ENCODE assay signal across 9 mouse cellular contexts in the genomic region with DNA sequence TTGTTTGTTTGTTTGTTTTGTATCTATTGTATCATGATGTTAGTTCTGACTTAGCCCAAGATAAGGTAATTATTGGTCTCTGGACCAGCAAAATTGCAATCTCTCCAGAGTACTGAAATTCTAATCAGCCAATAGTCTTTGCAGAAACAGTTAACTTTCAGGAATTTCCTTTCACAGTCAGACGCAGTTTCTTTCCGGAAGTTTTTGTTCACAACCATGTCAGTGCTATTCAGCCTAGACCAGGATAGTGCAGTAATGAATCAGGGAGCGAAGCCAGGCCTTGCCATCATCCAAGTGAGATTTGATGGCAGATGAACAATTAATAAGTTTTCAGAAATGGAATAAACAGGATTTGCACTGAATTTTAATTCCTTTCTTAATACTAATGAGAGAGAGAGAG. TPM values are rescaled to one million over a fixed set of nuclear protein-coding genes. Genes with fewer than 3 reads are reported as not detected.
DNase-seq lines count a peak whose midpoint lies in the region; ATAC-seq and TF ChIP-seq lines count a peak whose summit lies in the region.
"Had no signal": no experiment of that assay in that cellular context is flagged by ENCODE, and none has a peak within 500 bp of the region (broad histone marks: within the 10 kb centered on the region; RNA-seq: fewer than 3 reads in every experiment).

No protein-coding gene starts in this region.

- no peak for TF ChIP-seq POLR2A in thymus, adult 2 months (IDR thresholded peaks at IDR 0.05; ENCODE audit: control insufficient read depth, extremely low read depth, insufficient read depth, low read length, poor library complexity)
- no peak for TF ChIP-seq POLR2A in limb, embryonic 14.5 days (IDR thresholded peaks at IDR 0.05; ENCODE audit: borderline replicate concordance, extremely low read depth, insufficient read depth, insufficient read length)

- no peaks in the 10 kb centered on the region for H3K27me3 ChIP-seq in thymus, adult 2 months (ENCODE audit: control insufficient read depth, insufficient read depth, low read length)
- H3K27me3 ChIP-seq in heart, embryonic 12.5 days (replicated peaks) = no peaks in the 10 kb centered on the region
- no peaks in the 10 kb centered on the region for H3K27me3 ChIP-seq in limb, embryonic 14.5 days (ENCODE audit: control insufficient read depth, insufficient read depth, low read length)

- H3K27ac ChIP-seq in thymus, adult 2 months (ENCODE audit: control insufficient read depth, insufficient read depth, low read length) = no peak overlapping the region
- no peak overlapping the region for H3K27ac ChIP-seq in heart, embryonic 12.5 days (ENCODE audit: poor library complexity, severe bottlenecking)
- peak overlapping the region; percentile 91; the same call in 1 of the 2 replicates for H3K27ac ChIP-seq in limb, embryonic 14.5 days (replicated peaks; ENCODE audit: low read depth, low read length)

- H3K9ac ChIP-seq in heart, embryonic 12.5 days = no peak overlapping the region
- H3K9ac ChIP-seq in limb, embryonic 14.5 days (ENCODE audit: low read depth, low read length, severe bottlenecking) = no peak overlapping the region

- no peak for ATAC-seq in heart, embryonic 12.5 days (ENCODE audit: insufficient number of reproducible peaks, low FRiP score)
- no peak for ATAC-seq in limb, embryonic 14.5 days (ENCODE audit: low FRiP score, low read depth)
- no peak for ATAC-seq in monocyte, adult 5-6 weeks (replicated peaks; ENCODE audit: insufficient number of reproducible peaks, low FRiP score, low TSS enrichment, poor library complexity, severe bottlenecking)

- no peaks in the 10 kb centered on the region for H3K9me3 ChIP-seq in heart, embryonic 12.5 days (replicated peaks)
- no peaks in the 10 kb centered on the region for H3K9me3 ChIP-seq in limb, embryonic 14.5 days (ENCODE audit: control insufficient read depth, low read length)

- no peak overlapping the region for H3K4me2 ChIP-seq in heart, embryonic 12.5 days
- peak overlapping the region; percentile 49 for H3K4me2 ChIP-seq in limb, embryonic 14.5 days (replicated peaks; ENCODE audit: low read depth, low read length, severe bottlenecking)

- peak; percentile 3 for DNase-seq in thymus, adult 2 months
- no peak for DNase-seq in thymus, postnatal 4 days
- no peak for DNase-seq in limb, embryonic 14.5 days (ENCODE audit: low spot score)
- DNase-seq in skeletal muscle tissue, adult 2 months (ENCODE audit: low read depth, low spot score) = peak; percentile 3
- no peak for DNase-seq in spleen, postnatal 4 days (ENCODE audit: low spot score in 2 of 2)
- DNase-seq in left cerebral cortex, postnatal 25 days (ENCODE audit: low spot score in 2 of 2) = no peak

- peaks cover 12% of the 10 kb centered on the region for H3K36me3 ChIP-seq in thymus, adult 2 months (ENCODE audit: control insufficient read depth, insufficient read depth, low read length)
- peaks cover 10% of the 10 kb centered on the region for H3K36me3 ChIP-seq in heart, embryonic 12.5 days
- H3K36me3 ChIP-seq in limb, embryonic 14.5 days (ENCODE audit: control insufficient read depth, insufficient read depth, low read length) = peaks cover 10% of the 10 kb centered on the region; the same call in 1 of the 2 replicates

- H3K4me3 ChIP-seq in thymus, adult 2 months (ENCODE audit: control insufficient read depth, insufficient read depth, low read length) = no peak overlapping the region
- H3K4me3 ChIP-seq in heart, embryonic 12.5 days = peak overlapping the region; percentile 68; the same call in 1 of the 2 replicates
- peak overlapping the region; percentile 46 for H3K4me3 ChIP-seq in limb, embryonic 14.5 days (replicated peaks; ENCODE audit: low read length)

- no peak for TF ChIP-seq CTCF in thymus, adult 2 months (IDR thresholded peaks at IDR 0.05; ENCODE audit: borderline replicate concordance, control insufficient read depth, extremely low read depth, insufficient read depth, low read length, poor library complexity)

- no peaks in the 10 kb centered on the region for H3K4me1 ChIP-seq in thymus, adult 2 months (replicated peaks; ENCODE audit: control insufficient read depth, insufficient read depth, low read length)
- peaks cover 4% of the 10 kb centered on the region; the same call in 1 of the 2 replicates for H3K4me1 ChIP-seq in heart, embryonic 12.5 days (replicated peaks)
- no peaks in the 10 kb centered on the region; the same call in none of the 2 replicates for H3K4me1 ChIP-seq in limb, embryonic 14.5 days (ENCODE audit: control insufficient read depth, insufficient read depth, low read length)

- intact Hi-C loops in left cerebral cortex, postnatal 25 days (cut with DNase I) = loop anchor here (5.0 kb wide), 1 partner anchor 155 kb away; no protein-coding TSS in a partner anchor

- 43% methylated on average over 3 of the region's 3 CpGs for WGBS in thymus, adult 2 months
- 49% methylated on average over 3 of the region's 3 CpGs for whole genome bisulfite sequencing in heart, embryonic 12.5 days
- 48% methylated on average over 3 of the region's 3 CpGs for WGBS in limb, embryonic 14.5 days

RNA-seq across cellular contexts. Expression of a gene that starts 0.7 kb away (rescaled TPM):
- polyA plus RNA-seq in thymus, adult 2 months (2012; rRNA removed) = 54.0 and 66.8 TPM in 2 replicates
- polyA plus RNA-seq in heart, embryonic 12.5 days (2016; fragmentation: Nextera tagmentation; extraction: Ambion mirVana) = 52.9 and 54.4 TPM in 2 replicates
- polyA plus RNA-seq in limb, embryonic 14.5 days (2012; rRNA removed) = 47.2 and 48.4 TPM in 2 replicates
- 62.2 and 66.5 TPM in 2 replicates for polyA plus RNA-seq in limb, embryonic 14.5 days (2014; fragmentation: Nextera tagmentation; extraction: Ambion mirVana)
- 225 to 242 TPM (median 238 TPM) in 3 replicates for total RNA-seq in monocyte, adult 5-6 weeks (2017)
- total RNA-seq in left cerebral cortex, postnatal 25 days (2021) = 10 to 100 TPM; 32.9 to 35.8 TPM

RNA-seq across cellular contexts. Expression of a gene that starts 40.0 kb away (rescaled TPM):
- polyA plus RNA-seq in thymus, adult 2 months (2012; rRNA removed) = 1.6 and 2.0 TPM in 2 replicates
- polyA plus RNA-seq in heart, embryonic 12.5 days (2016; fragmentation: Nextera tagmentation; extraction: Ambion mirVana) = 0.51 and 0.73 TPM in 2 replicates
- polyA plus RNA-seq in limb, embryonic 14.5 days (2012; rRNA removed) = 2.9 and 3.3 TPM in 2 replicates
- polyA plus RNA-seq in limb, embryonic 14.5 days (2014; fragmentation: Nextera tagmentation; extraction: Ambion mirVana) = 1.3 and 1.7 TPM in 2 replicates
- total RNA-seq in monocyte, adult 5-6 weeks (2017) = 1.9 to 5.1 TPM (median 4.5 TPM) in 3 replicates
- 1 to 10 TPM; 4.0 to 4.6 TPM for total RNA-seq in left cerebral cortex, postnatal 25 days (2021)

RNA-seq across cellular contexts. Expression of a gene that starts 44.4 kb away (rescaled TPM):
- 0.55 and 0.93 TPM in 2 replicates for polyA plus RNA-seq in thymus, adult 2 months (2012; rRNA removed)
- polyA plus RNA-seq in heart, embryonic 12.5 days (2016; fragmentation: Nextera tagmentation; extraction: Ambion mirVana) = 0.15 and 0.50 TPM in 2 replicates
- polyA plus RNA-seq in limb, embryonic 14.5 days (2012; rRNA removed) = not detected in 2 replicates
- 0.07 and 0.19 TPM in 2 replicates for polyA plus RNA-seq in limb, embryonic 14.5 days (2014; fragmentation: Nextera tagmentation; extraction: Ambion mirVana)
- 8.7 to 35.8 TPM (median 13.1 TPM) in 3 replicates for total RNA-seq in monocyte, adult 5-6 weeks (2017)
- total RNA-seq in left cerebral cortex, postnatal 25 days (2021) = under 1 TPM; 0.48 to 0.69 TPM
- polyA plus RNA-seq: neural tube, embryonic 11.5 days had no signal

Comparison
In these comparisons a context has a peak if more than half of its experiments do, and no peak if none do; other contexts are left out.
1. DNase-seq: peak in thymus, adult 2 months (single experiment) and skeletal muscle tissue, adult 2 months (single experiment); none in thymus, postnatal 4 days (single experiment), limb, embryonic 14.5 days (single experiment), spleen, postnatal 4 days (0 of 2) and left cerebral cortex, postnatal 25 days (0 of 2).